Mouse (Mus musculus): ENCODE measurements at regions not wholly inside any gene's neighbourhood (a gene's known extent, or its start where the extent isn't known, plus 50 kb on each side); places are given as distances from the start of the nearest gene placed in this dataset.
"Not testable (repeated sequence)": the region's sequence is repeated elsewhere in the genome, so short reads cannot be mapped to it uniquely, and the experiment has no call there.

DNA sequence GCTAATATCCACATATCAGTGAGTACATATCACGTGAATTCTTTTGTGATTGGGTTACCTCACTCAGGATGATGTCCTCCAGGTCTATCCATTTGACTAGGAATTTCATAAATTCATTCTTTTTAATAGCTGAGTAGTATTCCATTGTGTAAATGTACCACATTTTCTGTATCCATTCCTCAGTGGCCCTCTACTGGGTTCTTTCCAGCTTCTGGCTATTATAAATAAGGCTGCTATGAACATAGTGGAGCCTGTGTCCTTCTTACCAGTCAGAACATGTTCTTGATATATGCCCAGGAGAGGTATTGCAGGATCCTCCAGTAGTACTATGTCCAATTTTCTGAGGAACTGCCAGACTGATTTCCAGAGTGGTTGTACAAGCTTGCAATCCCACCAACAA is 884.0 kb upstream of the Lrrc4c start:
- not testable (repeated sequence) for DNase-seq (ENCODE audit: low read depth, low spot score)

- no peak for DNase-seq (ENCODE audit: low read depth, low spot score)
These were observed 877.0 kb upstream of the Lrrc4c start for GRCm38 (mm10) chr2:95440957-95441356.

DNA sequence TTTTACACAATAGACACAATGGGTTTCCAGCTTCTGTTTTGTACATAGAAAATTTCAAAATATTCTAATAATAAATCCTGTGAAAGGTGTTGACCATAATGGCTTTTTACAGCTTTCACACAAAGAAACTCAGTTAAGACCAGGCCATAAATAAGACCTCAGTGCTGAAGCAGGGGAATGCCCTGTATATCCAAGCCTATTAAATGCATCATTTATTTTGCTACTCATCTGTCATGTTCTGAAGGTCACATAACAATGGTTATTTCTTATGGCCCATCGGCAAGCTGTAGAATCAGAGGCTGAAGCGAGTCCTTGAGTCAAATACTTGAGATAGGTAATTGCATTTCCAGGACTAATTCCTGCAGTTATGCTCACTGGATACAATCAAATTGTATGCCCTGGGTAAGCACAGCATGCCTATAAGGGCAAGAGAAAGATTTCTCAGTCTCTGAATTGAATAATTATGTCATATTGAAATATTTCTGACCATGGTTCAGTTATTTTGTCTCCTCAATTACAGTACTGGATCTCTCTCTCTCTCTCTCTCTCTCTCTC is 874.6 kb upstream of the Lrrc4c start:
- no peak for DNase-seq (ENCODE audit: low read depth, low spot score)

- peak; percentile 26 for DNase-seq (ENCODE audit: low read depth, low spot score)
These were observed 869.1 kb upstream of the Lrrc4c start for GRCm38 (mm10) chr2:95448897-95449296.

- DNase-seq (ENCODE audit: low read depth, low spot score) = no peak
These were observed 838.1 kb upstream of the Lrrc4c start for GRCm38 (mm10) chr2:95479827-95480226.

DNA sequence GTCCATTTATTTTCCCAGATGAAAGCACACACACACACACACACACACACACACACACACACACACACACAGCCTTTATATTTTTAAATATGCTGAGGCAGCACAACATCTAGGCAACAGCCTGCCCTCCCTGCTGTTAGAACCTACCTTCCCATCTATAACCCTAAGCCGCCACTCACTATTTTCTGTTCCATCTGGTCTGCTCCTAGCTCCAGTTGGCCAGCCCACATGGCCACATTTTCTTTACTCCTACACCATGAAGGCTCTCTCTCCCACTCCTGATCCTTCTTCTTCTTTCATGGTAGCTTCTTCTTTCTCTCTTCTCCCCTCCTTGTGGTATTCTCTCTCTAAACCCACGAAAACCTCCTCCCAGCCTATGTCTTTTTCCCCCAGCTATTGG is 834.6 kb upstream of the Lrrc4c start:
- no peak for DNase-seq (ENCODE audit: low read depth, low spot score)

DNA sequence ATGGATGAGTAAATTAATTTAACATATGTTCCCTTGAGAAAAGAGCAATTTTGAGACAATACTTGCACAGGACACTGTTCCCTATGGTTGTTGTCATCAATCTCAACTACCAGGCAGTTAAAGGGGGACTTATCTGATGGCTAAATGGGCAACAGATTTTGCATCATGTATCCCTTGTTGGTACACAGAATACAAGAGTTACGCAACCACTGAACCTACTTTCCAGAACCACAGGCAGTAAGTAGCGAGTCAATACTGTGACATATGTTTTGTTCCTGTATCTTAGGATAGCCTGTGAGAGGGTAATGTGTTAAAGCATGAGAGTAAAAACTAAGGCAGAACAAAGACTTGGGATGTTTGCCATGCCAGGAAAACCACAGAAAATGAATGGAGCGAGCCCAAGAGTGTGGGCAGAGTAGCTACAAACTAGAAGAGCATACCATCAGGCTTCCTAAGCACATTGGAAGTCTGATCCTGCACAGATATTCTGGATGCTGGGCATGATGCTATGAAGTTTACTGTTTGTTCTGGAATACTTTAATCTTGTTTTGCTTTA is 830.3 kb upstream of the Lrrc4c start:
- no peak for DNase-seq (ENCODE audit: low read depth, low spot score)

DNA sequence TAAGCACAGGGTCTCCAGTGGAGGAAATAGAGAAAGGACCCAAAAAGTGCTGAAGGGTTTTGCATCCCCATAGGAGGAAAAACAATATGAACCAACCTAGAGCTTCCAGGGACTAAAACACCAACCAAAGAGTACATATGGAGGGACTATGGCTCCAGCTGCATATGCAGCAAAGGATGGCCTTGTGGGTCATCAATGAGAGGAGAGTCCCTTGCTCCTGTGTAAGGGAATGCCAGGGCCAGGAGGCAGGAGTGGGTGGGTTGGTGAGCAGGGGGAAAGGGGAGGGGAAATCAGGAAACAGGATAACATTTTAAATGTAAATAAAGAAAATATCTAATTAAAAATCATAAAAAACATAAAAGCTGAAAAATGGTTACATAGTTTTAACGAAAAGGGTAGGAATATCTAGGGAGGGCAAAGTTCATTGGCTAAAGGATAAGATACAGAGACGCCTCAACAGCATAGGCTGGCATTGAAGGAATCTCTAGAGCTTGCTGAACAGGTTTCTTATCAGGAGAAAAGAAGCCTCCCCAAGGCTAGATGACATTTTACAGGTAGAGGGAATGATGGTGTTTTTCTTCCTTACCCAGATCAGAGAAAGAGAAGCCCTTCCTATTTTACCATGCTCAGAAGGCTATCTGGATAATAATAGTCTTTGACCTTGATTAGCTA is 823.8 kb upstream of the Lrrc4c start:
- DNase-seq (ENCODE audit: low read depth, low spot score) = no peak

DNA sequence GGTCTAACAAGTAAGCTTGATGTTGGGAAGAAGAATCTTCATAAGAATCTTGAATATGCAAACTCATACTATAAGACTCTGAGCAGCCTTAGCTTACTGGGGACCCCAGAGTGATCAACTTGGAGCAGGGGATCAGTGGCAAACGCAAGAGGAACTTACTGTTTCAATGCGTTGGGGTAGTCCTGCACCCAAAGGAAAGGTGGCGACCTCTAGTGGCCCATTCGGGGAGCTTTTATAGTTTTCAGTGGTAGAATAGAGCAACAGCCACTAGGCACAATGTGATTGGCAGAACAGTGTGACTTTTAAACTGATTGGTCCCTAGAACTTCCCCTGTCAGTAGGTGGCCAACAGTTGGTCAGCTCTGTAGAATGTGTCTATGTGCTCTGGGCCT is 823.3 kb upstream of the Lrrc4c start:
- DNase-seq (ENCODE audit: low read depth, low spot score) = no peak

DNA sequence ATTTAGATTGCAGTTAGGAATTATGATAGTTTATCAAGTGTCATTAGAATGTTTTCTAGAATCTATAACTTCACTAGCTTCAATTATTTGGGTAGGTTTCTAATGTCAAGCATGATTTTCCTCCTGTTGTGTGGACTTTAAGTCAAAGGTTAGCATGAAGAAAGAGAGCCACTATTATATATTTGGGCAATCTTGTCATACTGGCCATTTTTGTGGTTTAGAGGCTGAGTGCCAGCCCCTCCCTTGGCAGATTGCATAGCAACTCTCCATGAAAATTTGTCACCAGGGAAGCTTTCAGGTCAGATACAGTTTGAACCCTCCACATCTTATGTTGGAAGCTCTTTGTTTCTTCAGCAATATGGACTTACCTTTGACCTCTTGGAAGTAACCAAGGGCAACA is 806.7 kb upstream of the Lrrc4c start:
- no peak for DNase-seq (ENCODE audit: low read depth, low spot score)

GRCm38 (mm10) chr2:95521624-95522023 is 796.3 kb upstream of the Lrrc4c start:
- DNase-seq (ENCODE audit: low read depth, low spot score) = no peak

DNA sequence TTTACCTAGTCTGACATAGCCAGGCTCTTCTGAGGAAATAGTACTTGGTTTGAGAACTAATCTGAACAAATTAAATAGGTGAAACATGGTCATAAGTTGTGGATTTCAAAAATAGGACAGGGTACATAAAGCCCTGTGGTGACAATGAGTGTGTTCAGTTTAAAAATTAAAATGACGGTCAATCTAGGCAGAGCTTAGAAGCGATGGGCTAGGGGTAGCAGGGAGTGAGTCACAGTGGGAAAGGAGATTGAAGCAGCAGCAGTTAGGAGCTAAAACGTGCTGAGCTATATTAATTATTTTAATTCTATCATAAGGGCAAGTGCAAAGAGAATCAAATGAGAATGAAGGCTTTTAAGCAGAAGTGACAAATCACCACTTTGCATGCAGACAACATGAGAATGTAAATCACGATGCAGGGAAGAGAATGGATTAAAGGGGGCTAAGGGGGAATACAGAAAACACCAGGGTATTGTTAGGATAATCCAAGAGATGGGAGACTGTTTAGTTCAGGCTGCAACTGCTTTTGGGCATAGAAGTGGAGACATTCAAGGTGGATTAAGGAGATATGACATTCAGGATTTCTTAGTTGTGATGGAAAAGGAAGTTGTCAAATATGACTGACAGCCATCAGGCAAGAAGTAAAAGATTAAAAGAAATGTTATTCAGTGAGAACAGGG is 793.2 kb upstream of the Lrrc4c start:
- no peak for DNase-seq (ENCODE audit: low read depth, low spot score)

DNA sequence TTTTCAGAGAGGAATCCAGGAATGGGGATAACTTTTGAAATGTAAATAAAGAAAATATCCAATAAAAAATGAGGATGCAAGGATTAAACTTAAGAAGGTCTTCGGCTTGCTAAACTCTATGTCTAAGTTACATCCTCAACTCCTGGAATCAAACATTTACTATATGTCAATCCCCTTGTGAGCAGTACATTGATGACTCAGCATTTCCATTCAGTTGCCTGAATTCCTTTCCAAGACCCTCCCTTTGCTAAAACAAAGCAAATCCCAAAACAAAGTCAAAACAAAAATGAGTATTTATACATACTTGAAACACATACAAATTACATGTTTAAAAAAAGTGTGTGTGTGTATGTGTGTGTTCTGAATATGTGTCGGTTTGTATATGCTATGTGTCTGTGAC is 753.9 kb upstream of the Lrrc4c start:
- DNase-seq (ENCODE audit: low read depth, low spot score) = no peak

- no peak for DNase-seq (ENCODE audit: low read depth, low spot score)
These were observed 742.1 kb upstream of the Lrrc4c start for GRCm38 (mm10) chr2:95575882-95576281.

DNA sequence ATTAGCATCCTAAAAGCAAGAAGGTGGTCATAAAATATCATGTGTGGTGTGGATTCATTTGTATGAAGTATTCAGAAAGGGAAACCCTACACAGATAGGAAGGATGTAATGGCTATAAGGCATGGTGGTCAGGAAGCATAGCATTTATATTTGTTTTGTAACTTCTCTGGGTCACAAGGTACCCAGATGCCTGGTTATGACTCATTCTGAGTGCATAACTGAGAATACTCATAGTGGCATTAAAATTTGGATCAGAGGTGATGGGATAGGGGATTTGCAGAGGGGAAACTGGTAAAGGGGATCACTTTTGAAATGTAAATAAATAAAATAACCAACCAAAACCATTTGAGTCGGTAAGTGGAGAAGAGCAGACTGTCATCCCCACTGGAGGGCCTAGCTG is 738.8 kb upstream of the Lrrc4c start:
- no peak for DNase-seq (ENCODE audit: low read depth, low spot score)

GRCm38 (mm10) chr2:95586002-95586401 is 732.0 kb upstream of the Lrrc4c start:
- DNase-seq (ENCODE audit: low read depth, low spot score) = no peak

DNA sequence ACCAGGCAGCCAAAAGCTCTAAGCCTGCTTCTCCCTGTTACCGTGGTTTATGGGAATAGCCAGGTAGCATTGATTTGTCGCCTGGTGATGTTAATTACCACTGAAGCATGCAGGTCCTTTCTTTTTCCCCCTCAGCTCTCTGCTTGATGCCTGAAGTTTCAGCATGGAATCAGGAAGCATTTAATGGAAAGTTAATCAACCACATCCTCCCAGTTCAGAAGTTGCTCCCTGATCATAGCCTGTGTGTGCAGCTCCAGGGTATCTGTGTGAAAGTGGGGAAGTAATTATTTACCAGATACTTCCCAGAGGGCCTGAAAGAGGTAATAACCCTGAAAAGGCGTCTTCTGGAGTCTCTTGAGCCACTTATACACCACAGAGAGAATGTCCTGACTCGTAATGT is 730.9 kb upstream of the Lrrc4c start:
- DNase-seq (ENCODE audit: low read depth, low spot score) = peak; percentile 1

DNA sequence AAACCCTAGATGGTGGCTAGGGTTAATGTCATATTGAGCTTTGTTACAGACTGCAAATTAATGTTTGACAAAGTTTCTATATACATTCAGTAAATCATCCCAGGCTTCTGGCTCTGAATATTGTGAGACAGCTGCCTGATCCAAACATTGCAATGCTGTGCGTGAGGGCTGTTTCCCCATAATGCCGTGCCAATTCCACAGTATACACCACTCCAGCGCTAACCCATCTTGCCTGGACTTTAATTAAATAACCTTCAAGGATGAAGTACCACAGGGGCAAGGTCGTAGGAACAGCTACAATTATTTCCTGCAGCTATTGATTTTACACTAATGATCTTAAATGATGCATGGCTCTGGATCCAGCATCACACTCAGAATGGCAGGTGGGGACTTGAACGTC is 704.6 kb upstream of the Lrrc4c start:
- DNase-seq (ENCODE audit: low read depth, low spot score) = no peak

GRCm38 (mm10) chr2:95637533-95637932 is 680.4 kb upstream of the Lrrc4c start:
- no peak for DNase-seq (ENCODE audit: low read depth, low spot score)

DNA sequence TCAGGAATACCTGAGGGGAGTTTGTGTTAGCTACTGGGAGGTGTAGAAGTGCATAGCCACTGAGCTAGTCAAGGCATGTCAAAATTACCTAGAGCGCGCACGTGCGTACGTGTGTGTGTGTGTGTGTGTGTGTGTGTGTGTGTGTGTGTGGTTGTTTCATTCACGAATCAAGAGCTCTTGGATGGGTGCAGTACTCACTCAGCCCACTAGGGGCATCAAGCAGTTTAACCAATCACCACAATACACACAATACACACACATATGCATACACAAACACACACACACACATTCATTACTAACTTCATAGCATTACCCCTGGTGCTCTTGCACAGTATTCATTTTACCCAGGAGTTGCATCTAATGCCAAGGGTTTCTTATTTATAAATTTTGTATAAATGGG is 643.6 kb upstream of the Lrrc4c start:
- DNase-seq (ENCODE audit: low read depth, low spot score) = no peak

DNA sequence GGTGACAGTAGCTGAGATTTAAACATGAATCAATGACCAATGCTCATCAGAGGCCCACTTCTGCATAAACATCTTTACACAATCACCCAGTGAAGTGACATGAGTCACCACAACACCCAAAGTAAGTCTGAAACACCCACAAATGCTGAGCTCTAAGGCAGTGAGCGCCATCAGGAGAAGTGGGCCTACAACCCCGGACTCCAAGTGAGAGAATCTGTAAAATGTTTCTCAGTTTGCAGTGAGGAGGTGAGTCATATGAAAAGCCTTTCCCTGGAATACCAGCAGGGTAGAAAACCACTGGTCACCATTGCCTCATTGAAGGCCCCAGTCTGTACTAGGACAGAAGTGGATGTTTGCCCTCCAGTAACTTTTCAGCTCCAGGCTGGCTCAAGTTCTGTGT is 602.6 kb upstream of the Lrrc4c start:
- DNase-seq (ENCODE audit: low read depth, low spot score) = no peak
